ENCODE assay signal across 1 mouse cellular context in the genomic region with DNA sequence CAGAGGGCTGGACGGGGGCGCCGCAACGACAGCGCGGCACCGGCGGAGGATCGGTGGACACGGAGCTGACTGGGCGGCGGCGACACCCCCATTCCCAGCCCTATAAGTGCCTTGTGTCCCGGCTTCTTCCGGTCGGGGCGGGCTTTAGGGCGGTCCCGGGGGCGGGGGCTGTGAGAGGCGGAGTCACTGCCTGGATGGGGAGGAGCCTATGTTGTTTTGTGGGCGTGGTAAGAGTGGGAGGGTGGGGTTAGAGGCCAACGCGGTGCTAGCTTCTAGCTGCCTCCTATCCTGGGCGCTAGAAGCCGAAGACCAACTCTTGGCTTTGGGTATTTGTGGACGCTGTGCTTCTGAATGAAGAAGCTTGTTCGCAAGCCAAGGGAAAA.
TF ChIP-seq lines count a peak whose summit lies in the region.

A gene (minus strand): TSS at position 120 of the 383 bp plus-strand sequence.

TF ChIP-seq in MEL, 35 proteins besides CTCF, POLR2A, EP300 and RAD21 (continued from another document):
- TF ChIP-seq MAFK (IDR thresholded peaks at IDR 0.05; ENCODE audit: borderline replicate concordance, low read depth, low read length) (no peak), ETS1 (IDR thresholded peaks at IDR 0.05; ENCODE audit: low read depth, low read length) (peak; percentile 52), SIN3A (IDR thresholded peaks at IDR 0.05; ENCODE audit: low read length) (peak; percentile 78; the same call in 1 of the 2 replicates), HCFC1 (IDR thresholded peaks at IDR 0.05; ENCODE audit: low read depth, low read length) (peak; percentile 75), NRF1 (IDR thresholded peaks at IDR 0.05; ENCODE audit: insufficient read depth, low read depth, low read length, poor library complexity, severe bottlenecking) (no peak)
